Mouse (Mus musculus) neural tube, embryonic 14.5 days (tissue): ENCODE data around the gene Lca5l. TPM values are rescaled to one million over a fixed set of nuclear protein-coding genes. Genes with fewer than 3 reads are reported as not detected.

Experiments used
- ATAC-seq: fragments of 200-750 bp; cut with Nextera tagmentation; 2 replicates; pipeline ENCODE4 v1.8.0; 2017; ENCODE audit warnings: low read depth, mild to moderate bottlenecking, moderate TSS enrichment, moderate library complexity
- H3K27ac ChIP-seq: fragments of 300-500 bp; sonication (generic); 2 replicates; pipeline ENCODE4 v1.5.1; 2014; ENCODE audit warnings: low read depth, mild to moderate bottlenecking, control low read depth, low read length, moderate library complexity, mixed read lengths
- H3K27me3 ChIP-seq: fragments of 300-500 bp; sonication (generic); 2 replicates; pipeline ENCODE4 v1.6.1; 2014; ENCODE audit warnings: low read length; ENCODE audit not compliant: control insufficient read depth, insufficient read depth
- H3K36me3 ChIP-seq: fragments of 300-500 bp; sonication (generic); 2 replicates; pipeline ENCODE4 v1.6.1; 2014; ENCODE audit warnings: low read length, mixed read lengths; ENCODE audit not compliant: control insufficient read depth, insufficient read depth
- H3K4me1 ChIP-seq: fragments of 300-500 bp; sonication (generic); 2 replicates; pipeline ENCODE4 v1.6.1; 2014; ENCODE audit warnings: low read length; ENCODE audit not compliant: control insufficient read depth, insufficient read depth
- H3K4me2 ChIP-seq: fragments of 300-500 bp; sonication (generic); 2 replicates; pipeline ENCODE4 v1.6.1; 2014; ENCODE audit warnings: mild to moderate bottlenecking, low read depth, low read length, control low read depth
- H3K4me3 ChIP-seq: fragments of 300-500 bp; sonication (generic); 2 replicates; pipeline ENCODE4 v1.5.1; 2014; ENCODE audit warnings: low read depth, low read length, control low read depth, mixed read lengths
- H3K9ac ChIP-seq: fragments of 300-500 bp; sonication (generic); replicated peaks from 2 replicates; pipeline ENCODE4 v1.6.1; 2014; ENCODE audit warnings: low read depth, mild to moderate bottlenecking, control low read depth, low read length, mixed read lengths
- H3K9me3 ChIP-seq: fragments of 300-500 bp; sonication (generic); 2 replicates; pipeline ENCODE4 v1.6.1; 2016; ENCODE audit warnings: low read length; ENCODE audit not compliant: control insufficient read depth
- WGBS: fragments of 180-500 bp; shearing (Covaris S2); extraction: QIAGEN DNeasy Blood & Tissue Kit; methylation state at CpG from one replicate; pipeline ENCODE4 v1.1.7; 2014; 5-methylcytosine and 5-hydroxymethylcytosine counted together
- polyA plus RNA-seq: library from polyadenylated mRNA; unstranded; fragments of >200 nt; fragmentation: Nextera tagmentation; extraction: Ambion mirVana; gene quantifications from 2 replicates; pipeline ENCODE4 v1.2.1, GENCODE M21; 2014

The Lca5l gene
- polyA plus RNA-seq, 1 experiment from 2014 or later, result 2.0 TPM

DNA sequence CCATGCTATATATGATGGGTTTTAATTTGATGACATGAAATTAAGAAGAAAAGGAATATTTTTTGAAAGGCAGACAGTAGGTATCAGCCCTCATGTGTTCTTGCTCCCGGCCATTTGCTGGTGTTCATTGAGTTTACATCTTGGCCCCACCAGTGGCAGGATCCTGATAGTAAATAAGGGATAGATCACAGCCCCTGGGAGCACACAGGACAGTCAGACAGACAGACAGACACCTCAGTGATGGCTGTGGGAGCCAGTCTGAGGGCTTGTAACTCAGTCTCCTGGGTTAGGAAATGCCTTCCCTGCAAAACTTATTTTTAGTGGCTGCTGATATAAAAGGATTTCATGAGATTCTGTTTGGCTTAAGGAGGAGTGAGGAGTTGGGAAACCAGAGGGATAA lies 30.4 kb upstream of the Lca5l start:
- Histone ChIP-seq H3K27ac (no peak overlapping the region), H3K4me1 (no peaks in the 10 kb centered on the region), H3K4me3 (no peak overlapping the region), H3K27me3 (no peaks in the 10 kb centered on the region), H3K9ac (no peak overlapping the region), H3K9me3 (no peaks in the 10 kb centered on the region), H3K36me3 (no peaks in the 10 kb centered on the region), H3K4me2 (no peak overlapping the region)
- 84% methylated on average over 1 of the region's 1 CpGs for WGBS
- no peak for ATAC-seq

DNA sequence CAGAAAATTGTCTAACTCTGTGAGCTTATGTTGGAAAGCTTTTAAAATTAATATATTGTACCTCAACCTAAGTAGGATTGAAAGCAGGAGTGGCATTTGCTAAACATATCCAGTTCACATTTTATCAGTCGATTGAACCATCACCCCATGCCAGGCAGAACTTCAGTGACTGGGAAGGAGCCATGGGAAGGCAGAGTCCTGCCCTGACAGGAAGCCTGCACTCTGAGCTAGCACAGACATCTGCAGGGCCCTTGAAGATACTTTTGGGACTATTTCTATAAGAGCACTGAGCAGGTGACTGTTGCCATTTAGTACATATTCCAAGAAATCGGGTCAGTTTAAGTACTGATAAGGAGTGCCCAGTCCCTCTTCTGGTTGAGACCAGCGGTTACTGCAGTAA lies 29.9 kb upstream of the Lca5l start:
- H3K4me3 ChIP-seq, result no peak overlapping the region
- no peak for ATAC-seq
- H3K36me3 ChIP-seq, result no peaks in the 10 kb centered on the region
- no peak overlapping the region for H3K4me2 ChIP-seq
- H3K27ac ChIP-seq, result no peak overlapping the region
- H3K9me3 ChIP-seq, result no peaks in the 10 kb centered on the region
- WGBS, result 82% methylated on average over 3 of the region's 3 CpGs
- H3K27me3 ChIP-seq, result no peaks in the 10 kb centered on the region
- H3K4me1 ChIP-seq, result no peaks in the 10 kb centered on the region
- H3K9ac ChIP-seq, result no peak overlapping the region

DNA sequence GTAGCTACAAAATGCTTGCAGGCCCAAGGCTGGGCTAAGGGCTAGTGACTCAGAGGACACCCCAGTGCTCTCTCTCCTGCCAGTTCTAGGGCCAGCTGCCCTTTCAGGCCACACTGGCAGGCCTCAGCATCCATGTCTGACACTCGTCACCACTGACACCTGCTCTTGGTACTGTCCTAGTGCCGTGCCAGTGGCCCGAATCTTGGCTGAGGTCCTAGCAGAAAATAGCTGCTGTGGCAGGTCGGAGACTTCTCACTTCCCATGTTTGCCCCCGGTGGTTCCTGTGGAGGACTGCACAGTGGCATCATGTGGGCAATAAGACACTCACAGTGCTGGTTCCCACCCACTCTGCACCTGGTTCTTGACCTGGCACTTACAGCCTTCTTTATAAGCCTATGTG lies 29.4 kb upstream of the Lca5l start:
- no peaks in the 10 kb centered on the region for H3K27me3 ChIP-seq
- H3K27ac ChIP-seq, result no peak overlapping the region

DNA sequence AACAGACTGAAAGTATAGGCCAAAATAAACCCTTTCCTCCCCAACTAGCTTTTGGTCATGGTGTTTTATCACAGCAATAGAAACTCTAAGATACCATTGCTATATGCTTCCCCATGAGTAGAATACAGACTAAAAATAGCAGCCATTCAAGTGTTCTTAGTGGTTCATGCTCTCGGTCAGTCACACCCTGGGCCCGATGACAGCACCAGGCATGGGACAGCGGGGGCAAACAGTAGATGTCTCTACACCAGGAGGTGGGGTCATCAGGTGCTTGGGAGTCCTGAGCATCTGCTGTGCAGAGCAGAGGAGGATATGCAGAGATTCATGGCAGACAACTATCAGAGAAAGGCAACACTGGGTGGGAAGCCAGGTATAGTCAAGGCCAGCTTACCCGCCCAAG lies 21.0 kb upstream of the Lca5l start:
- no peaks in the 10 kb centered on the region for H3K9me3 ChIP-seq
- no peak for ATAC-seq
- WGBS, result 92% methylated on average over 4 of the region's 4 CpGs

More for the DNA sequence above, 29.4 kb upstream of the Lca5l start:
- Histone ChIP-seq H3K9me3 (no peaks in the 10 kb centered on the region), H3K36me3 (no peaks in the 10 kb centered on the region), H3K4me2 (no peak overlapping the region), H3K4me1 (no peaks in the 10 kb centered on the region), H3K9ac (no peak overlapping the region), H3K4me3 (no peak overlapping the region)
- WGBS, result 82% methylated on average over 5 of the region's 5 CpGs
- ATAC-seq, result no peak

DNA sequence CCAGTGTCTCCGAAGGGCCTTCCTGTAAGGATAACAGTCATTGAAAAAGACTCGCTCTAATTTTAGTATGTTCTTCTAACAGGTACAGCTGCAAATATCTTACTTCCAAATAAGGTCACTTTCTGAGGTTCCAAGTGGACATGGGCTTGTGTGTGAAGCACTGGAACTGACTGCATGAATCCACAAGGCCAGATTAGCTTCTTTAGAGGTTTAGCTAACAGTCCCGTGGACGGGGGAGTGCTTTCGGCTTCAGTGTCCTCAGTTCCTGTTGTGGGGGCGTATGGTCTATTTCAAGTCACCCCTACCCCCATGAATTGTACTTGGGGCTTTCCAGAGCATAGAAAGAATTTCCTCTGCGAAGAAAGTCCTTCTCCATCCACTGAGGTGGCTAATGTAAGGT lies 18.8 kb upstream of the Lca5l start:
- Histone ChIP-seq H3K4me2 (no peak overlapping the region), H3K27me3 (no peaks in the 10 kb centered on the region), H3K4me1 (no peaks in the 10 kb centered on the region), H3K9ac (no peak overlapping the region), H3K4me3 (no peak overlapping the region), H3K9me3 (no peaks in the 10 kb centered on the region), H3K27ac (no peak overlapping the region), H3K36me3 (no peaks in the 10 kb centered on the region)
- no peak for ATAC-seq
- 96% methylated on average over 7 of the region's 7 CpGs for WGBS

More for the DNA sequence above, 21.0 kb upstream of the Lca5l start:
- H3K36me3 ChIP-seq, result no peaks in the 10 kb centered on the region
- no peak overlapping the region for H3K9ac ChIP-seq
- no peak overlapping the region for H3K4me3 ChIP-seq
- no peaks in the 10 kb centered on the region for H3K4me1 ChIP-seq
- no peak overlapping the region for H3K27ac ChIP-seq
- no peak overlapping the region for H3K4me2 ChIP-seq
- H3K27me3 ChIP-seq, result no peaks in the 10 kb centered on the region

DNA sequence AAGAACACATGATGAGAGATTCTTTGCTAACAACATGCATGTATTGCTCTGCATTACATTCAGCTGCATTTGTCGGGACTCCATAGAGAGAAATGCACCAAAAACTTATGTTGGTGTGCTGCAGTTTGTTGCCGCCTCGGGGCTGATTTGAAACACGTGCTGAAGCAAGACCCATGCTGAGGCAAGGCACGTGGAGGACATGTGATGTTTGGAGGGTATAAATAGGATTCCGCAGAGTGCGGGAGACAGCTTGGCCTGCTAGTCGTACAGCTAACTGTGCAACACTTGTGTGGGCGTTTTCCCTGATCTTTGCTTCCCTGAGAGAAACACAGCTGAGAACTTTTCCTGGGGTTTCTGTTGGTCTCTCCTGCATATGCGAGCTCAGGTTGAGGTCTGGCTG lies 17.7 kb upstream of the Lca5l start:
- no peak overlapping the region for H3K27ac ChIP-seq
- H3K4me2 ChIP-seq, result no peak overlapping the region
- no peak overlapping the region for H3K4me3 ChIP-seq
- H3K9me3 ChIP-seq, result no peaks in the 10 kb centered on the region
- H3K4me1 ChIP-seq, result no peaks in the 10 kb centered on the region
- no peak for ATAC-seq
- no peak overlapping the region for H3K9ac ChIP-seq
- no peaks in the 10 kb centered on the region for H3K27me3 ChIP-seq
- 78% methylated on average over 10 of the region's 10 CpGs for WGBS
- H3K36me3 ChIP-seq, result no peaks in the 10 kb centered on the region

DNA sequence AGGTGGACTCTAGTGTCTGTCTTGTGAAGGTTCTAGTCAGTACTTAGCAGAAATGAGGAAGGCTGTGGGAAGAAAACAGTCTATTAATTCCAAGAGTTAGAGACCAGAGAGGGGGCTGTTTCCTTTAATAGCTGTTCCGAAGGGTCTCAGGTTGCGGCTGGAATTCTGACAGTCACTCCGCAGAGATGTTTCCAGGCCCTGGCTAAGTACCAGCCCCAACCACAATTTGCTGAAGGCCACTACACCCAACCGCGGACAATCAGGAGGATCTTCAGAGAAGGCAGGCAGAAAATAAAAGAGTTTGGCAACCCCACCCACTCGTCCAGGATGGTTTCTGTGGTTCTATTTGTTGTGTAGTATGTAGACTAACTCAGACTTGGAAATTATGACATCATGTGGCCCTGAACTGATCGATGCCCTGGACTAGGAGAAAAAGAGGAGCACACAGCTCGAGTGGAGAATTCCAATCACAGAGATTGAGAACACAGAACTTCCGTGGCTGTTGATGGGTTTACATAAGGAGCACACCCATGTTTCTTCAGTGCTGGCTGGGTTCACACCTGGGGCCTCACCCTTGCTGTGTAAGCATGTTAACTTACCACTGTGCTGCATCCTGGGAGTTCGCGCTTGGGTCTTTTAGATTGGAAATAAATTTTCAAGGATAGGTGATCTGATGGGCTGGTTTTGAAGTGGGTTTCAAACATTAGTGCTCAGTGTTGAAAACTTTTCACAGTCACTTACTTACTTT lies 9.6 kb upstream of the Lca5l start:
- Histone ChIP-seq H3K4me3 (no peak overlapping the region), H3K27me3 (no peaks in the 10 kb centered on the region), H3K4me2 (no peak overlapping the region), H3K36me3 (no peaks in the 10 kb centered on the region), H3K4me1 (no peaks in the 10 kb centered on the region), H3K27ac (no peak overlapping the region), H3K9ac (no peak overlapping the region), H3K9me3 (no peaks in the 10 kb centered on the region)
- WGBS, result 73% methylated on average over 11 of the region's 11 CpGs
- ATAC-seq, result no peak

DNA sequence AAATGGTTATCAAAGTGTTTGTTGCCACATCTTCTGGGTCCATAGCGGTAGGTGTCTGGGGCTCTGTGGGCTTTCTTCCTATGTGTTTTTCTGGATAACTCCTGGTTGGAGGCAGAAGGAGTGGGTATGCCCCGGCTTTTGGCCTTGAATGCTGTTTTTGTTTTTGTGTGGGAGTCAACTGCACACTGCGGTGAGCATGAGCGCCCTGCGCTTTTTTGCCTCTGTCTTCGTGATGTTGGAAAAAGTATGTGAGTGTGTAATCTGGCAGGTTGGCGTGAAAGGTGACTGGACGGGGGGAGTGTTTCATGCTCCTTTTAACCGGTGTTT lies 8.6 kb upstream of the Lca5l start:
- Histone ChIP-seq H3K4me1 (no peaks in the 10 kb centered on the region), H3K27ac (no peak overlapping the region), H3K9me3 (no peaks in the 10 kb centered on the region), H3K27me3 (no peaks in the 10 kb centered on the region), H3K9ac (no peak overlapping the region), H3K4me3 (no peak overlapping the region), H3K4me2 (peak overlapping the region; percentile 42), H3K36me3 (no peaks in the 10 kb centered on the region)
- WGBS, result 30% methylated on average over 9 of the region's 9 CpGs
- no peak for ATAC-seq

DNA sequence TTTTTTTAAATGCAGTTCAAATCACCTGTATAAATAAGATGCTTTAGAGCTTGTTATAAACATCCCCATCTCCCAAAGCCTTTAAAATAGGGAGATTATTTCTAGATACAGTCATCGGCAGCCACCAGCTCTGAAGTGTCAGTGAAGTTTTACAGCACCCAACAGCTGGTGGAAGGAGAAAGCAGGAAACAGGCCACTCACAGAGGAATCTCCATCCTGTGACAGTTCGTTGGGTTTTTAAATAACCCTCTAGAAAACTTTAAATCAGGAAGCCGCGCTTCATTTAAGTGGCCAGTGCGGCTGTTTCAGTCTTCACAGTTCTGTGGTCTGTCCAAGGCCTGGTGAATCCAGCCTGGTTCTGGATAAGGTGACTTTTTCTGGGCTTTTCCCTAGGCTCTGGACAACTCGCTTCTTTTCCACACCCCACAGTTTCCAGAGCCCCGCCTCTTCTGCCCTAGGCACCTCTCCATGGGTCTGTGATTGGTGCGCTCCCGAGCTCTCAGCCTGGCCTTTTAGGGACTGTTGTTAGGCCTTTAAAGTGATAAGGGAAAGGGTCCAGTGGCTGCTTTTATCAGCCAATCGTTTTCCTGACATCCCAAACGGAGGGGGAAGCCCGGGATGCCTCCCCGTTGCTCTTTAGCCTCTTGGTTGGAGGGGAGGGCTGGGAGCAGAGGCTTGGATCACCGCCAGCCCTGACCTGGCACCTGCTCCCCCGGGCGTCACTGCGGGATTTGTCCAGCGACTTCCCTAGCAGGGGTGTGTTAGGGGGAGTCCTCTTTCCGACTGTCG lies 8.0 kb upstream of the Lca5l start, which contains the start of gene Sh3bgr:
Sh3bgr (plus strand) TSS at position 538 of the 789 bp plus-strand sequence.
- Histone ChIP-seq H3K4me3 (no peak within 1 kb of the TSS), H3K4me1 (no peaks in the 10 kb centered on the region), H3K36me3 (no peaks in the 10 kb centered on the region), H3K27ac (no peak within 1 kb of the TSS), H3K9ac (no peak within 1 kb of the TSS), H3K4me2 (peak within 1 kb of the TSS; percentile 42), H3K27me3 (no peaks in the 10 kb centered on the region), H3K9me3 (no peaks in the 10 kb centered on the region)
- 4% methylated on average over 20 of the region's 20 CpGs for WGBS
- peak; percentile 61; the same call in 1 of the 2 replicates for ATAC-seq
